Mouse (Mus musculus) heart, adult 2 months (tissue): ENCODE data around the gene Gm973.

Experiments used
- CTCF ChIP-seq: fragments of 200-600 bp; IDR thresholded peaks from 2 replicates; pipeline ENCODE4 v1.8.1; 2022; ENCODE audit warnings: antibody characterized with exemption, mild to moderate bottlenecking, moderate library complexity
- EP300 ChIP-seq: fragments of 200-500 bp; IDR thresholded peaks from 2 replicates; pipeline ENCODE4 v1.6.1; 2011; ENCODE audit warnings: low read depth, low read length, control low read depth; ENCODE audit not compliant: insufficient read depth
- POLR2A ChIP-seq: fragments of 200-500 bp; IDR thresholded peaks from 2 replicates; pipeline ENCODE4 v1.6.1; 2011; ENCODE audit warnings: mild to moderate bottlenecking, low read depth, low read length, control low read depth; ENCODE audit not compliant: insufficient read depth

- TF ChIP-seq POLR2A, result no peak
- no peak for TF ChIP-seq CTCF
- TF ChIP-seq EP300, result no peak
Measured at GRCm38 (mm10) chr1:59579327-59579726, 63.3 kb downstream of the Gm973 start.
